Mouse (Mus musculus) embryo, embryonic 11.5 days (tissue): ENCODE results near the gene Rsph1.

Experiments
- DNase-seq: peaks from one replicate; pipeline ENCODE4 v3.0.0-alpha.2; 2012; ENCODE audit warnings: low read depth, low spot score

The Rsph1 gene

GRCm38 (mm10) chr17:31209376-31209930, 67.7 kb downstream of the Rsph1 start:
- no peak for DNase-seq

DNA sequence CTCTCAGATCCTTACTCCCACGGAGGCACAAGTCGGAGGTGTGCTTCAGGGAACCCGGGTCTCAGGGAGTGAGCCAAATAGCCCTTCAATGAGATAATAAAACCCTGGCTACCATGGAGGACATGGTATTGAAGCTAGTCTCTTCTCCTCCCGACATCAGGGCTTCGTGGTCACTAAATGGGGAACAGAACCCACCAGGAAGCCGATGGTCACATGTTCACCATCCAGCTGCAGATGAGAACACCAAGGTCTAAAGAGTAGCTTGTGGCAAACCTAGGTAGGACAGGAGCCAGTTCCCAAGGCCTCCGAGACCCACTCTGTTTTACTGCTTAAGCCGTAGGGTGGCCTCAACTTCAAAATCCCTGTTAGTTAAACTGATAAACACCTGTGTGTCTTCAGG, 68.5 kb downstream of the Rsph1 start:
- DNase-seq: no peak

GRCm38 (mm10) chr17:31207771-31208334, 69.3 kb downstream of the Rsph1 start, which contains the start of gene Ubash3a:
Gene Ubash3a, plus strand, starts transcription at chr17:31207873.
- no peak for DNase-seq
